Mouse (Mus musculus): ENCODE data around the gene Ltbp3. TPM values are rescaled to one million over a fixed set of nuclear protein-coding genes. Genes with fewer than 3 reads are reported as not detected.

The Ltbp3 gene
- polyA plus RNA-seq, 1 experiment from 2014 or later: 9.7 TPM

GRCm38 (mm10) chr19:5739446-5739845 is 1.3 kb upstream of the Ltbp3 start:
- Histone ChIP-seq H3K9me3 (ENCODE audit: control insufficient read depth, low read length) (no peaks in the 10 kb centered on the region), H3K4me2 (ENCODE audit: low read depth, severe bottlenecking) (no peak overlapping the region), H3K9ac (ENCODE audit: low read length) (no peak overlapping the region), H3K4me1 (ENCODE audit: control insufficient read depth, insufficient read depth, low read length) (peaks cover 20% of the 10 kb centered on the region), H3K27ac (replicated peaks; ENCODE audit: low read depth, low read length) (no peak overlapping the region), H3K4me3 (ENCODE audit: low read depth, low read length) (no peak overlapping the region), H3K27me3 (ENCODE audit: control insufficient read depth, insufficient read depth, low read length) (peaks cover 7% of the 10 kb centered on the region; the same call in 1 of the 2 replicates), H3K36me3 (ENCODE audit: control insufficient read depth, insufficient read depth, low read length) (no peaks in the 10 kb centered on the region)
- DNase-seq (ENCODE audit: low spot score) (no peak), ATAC-seq (ENCODE audit: insufficient number of reproducible peaks, low FRiP score, low TSS enrichment, low read depth) (no peak)
- 63% methylated on average over 2 of the region's 2 CpGs for WGBS

- Histone ChIP-seq H3K27ac (replicated peaks; ENCODE audit: low read depth, low read length) (0 out of 2 replicates have a peak overlapping the region, but pooled peaks have one; percentile 52), H3K4me1 (ENCODE audit: control insufficient read depth, insufficient read depth, low read length) (peaks cover 32% of the 10 kb centered on the region), H3K9ac (ENCODE audit: low read length) (peak overlapping the region; percentile 92), H3K4me2 (ENCODE audit: low read depth, severe bottlenecking) (peak overlapping the region; percentile 99), H3K36me3 (ENCODE audit: control insufficient read depth, insufficient read depth, low read length) (peaks cover 2% of the 10 kb centered on the region; the same call in 1 of the 2 replicates), H3K4me3 (ENCODE audit: low read depth, low read length) (peak overlapping the region; percentile 52), H3K9me3 (ENCODE audit: control insufficient read depth, low read length) (no peaks in the 10 kb centered on the region), H3K27me3 (ENCODE audit: control insufficient read depth, insufficient read depth, low read length) (peaks cover 23% of the 10 kb centered on the region)
- WGBS: under 1% methylated on average over 36 of the region's 55 CpGs
- DNase-seq (ENCODE audit: low spot score) (peak; percentile 75), ATAC-seq (ENCODE audit: insufficient number of reproducible peaks, low FRiP score, low TSS enrichment, low read depth) (peak; percentile 41; the same call in 1 of the 2 replicates)
Observed at GRCm38 (mm10) chr19:5741641-5742240, 1.0 kb downstream of the Ltbp3 start.

DNA sequence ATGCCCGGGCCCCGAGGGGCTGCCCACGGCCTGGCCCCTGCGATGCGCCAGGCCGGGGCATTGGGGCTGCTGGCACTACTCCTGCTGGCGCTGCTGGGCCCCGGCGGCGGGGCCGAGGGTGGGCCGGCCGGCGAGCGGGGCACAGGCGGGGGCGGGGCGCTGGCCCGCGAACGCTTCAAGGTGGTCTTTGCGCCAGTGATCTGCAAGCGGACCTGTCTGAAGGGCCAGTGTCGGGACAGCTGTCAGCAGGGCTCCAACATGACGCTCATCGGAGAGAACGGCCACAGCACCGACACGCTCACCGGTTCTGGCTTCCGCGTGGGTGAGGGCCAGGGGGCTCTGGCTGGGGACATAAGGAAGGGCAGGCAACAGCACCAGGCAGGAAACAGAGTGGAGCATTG is 1.5 kb downstream of the Ltbp3 start:
- WGBS: under 1% methylated on average over 32 of the region's 32 CpGs
- peaks cover 32% of the 10 kb centered on the region for H3K4me1 ChIP-seq (ENCODE audit: control insufficient read depth, insufficient read depth, low read length)

DNA sequence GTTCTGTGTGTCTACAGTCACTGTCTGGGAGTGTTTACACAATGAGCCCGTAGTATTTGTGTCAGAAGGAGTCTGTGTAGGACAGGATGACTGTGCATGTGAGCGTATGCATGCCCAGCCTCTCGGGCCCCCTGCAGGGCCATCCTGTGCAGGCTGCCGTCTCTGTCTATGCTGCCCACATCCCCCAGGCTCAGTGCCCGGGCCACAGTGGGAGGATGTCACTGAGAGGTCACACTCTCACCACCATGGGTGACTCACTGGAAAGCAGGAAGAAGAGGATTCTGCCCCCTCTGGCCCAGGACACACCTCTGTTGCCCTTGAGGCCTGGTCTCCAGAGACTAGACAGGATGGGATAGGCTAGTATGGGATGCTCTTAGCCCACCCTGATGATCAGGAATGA is 2.9 kb downstream of the Ltbp3 start:
- peaks cover 2% of the 10 kb centered on the region; the same call in 1 of the 2 replicates for H3K36me3 ChIP-seq (ENCODE audit: control insufficient read depth, insufficient read depth, low read length)
- H3K27ac ChIP-seq (replicated peaks; ENCODE audit: low read depth, low read length): no peak overlapping the region
- DNase-seq (ENCODE audit: low spot score) (no peak), ATAC-seq (ENCODE audit: insufficient number of reproducible peaks, low FRiP score, low TSS enrichment, low read depth) (no peak)
- H3K9me3 ChIP-seq (ENCODE audit: control insufficient read depth, low read length): no peaks in the 10 kb centered on the region
- H3K27me3 ChIP-seq (ENCODE audit: control insufficient read depth, insufficient read depth, low read length): peaks cover 23% of the 10 kb centered on the region
- 66% methylated on average over 5 of the region's 5 CpGs for WGBS
- H3K4me1 ChIP-seq (ENCODE audit: control insufficient read depth, insufficient read depth, low read length): peaks cover 32% of the 10 kb centered on the region
- no peak overlapping the region for H3K9ac ChIP-seq (ENCODE audit: low read length)
- no peak overlapping the region for H3K4me2 ChIP-seq (ENCODE audit: low read depth, severe bottlenecking)
- no peak overlapping the region for H3K4me3 ChIP-seq (ENCODE audit: low read depth, low read length)

More for the DNA sequence above, 1.5 kb downstream of the Ltbp3 start:
- Histone ChIP-seq H3K27me3 (ENCODE audit: control insufficient read depth, insufficient read depth, low read length) (peaks cover 23% of the 10 kb centered on the region), H3K9me3 (ENCODE audit: control insufficient read depth, low read length) (no peaks in the 10 kb centered on the region), H3K4me2 (ENCODE audit: low read depth, severe bottlenecking) (peak overlapping the region; percentile 99), H3K4me3 (ENCODE audit: low read depth, low read length) (peak overlapping the region; percentile 52), H3K36me3 (ENCODE audit: control insufficient read depth, insufficient read depth, low read length) (peaks cover 2% of the 10 kb centered on the region; the same call in 1 of the 2 replicates), H3K27ac (replicated peaks; ENCODE audit: low read depth, low read length) (peak overlapping the region; percentile 52; the same call in 1 of the 2 replicates), H3K9ac (ENCODE audit: low read length) (peak overlapping the region; percentile 92)
- ATAC-seq (ENCODE audit: insufficient number of reproducible peaks, low FRiP score, low TSS enrichment, low read depth): peak; percentile 36; the same call in 1 of the 2 replicates
- peak; percentile 63 for DNase-seq (ENCODE audit: low spot score)

GRCm38 (mm10) chr19:5745756-5746710 is 5.3 kb downstream of the Ltbp3 start:
- DNase-seq (ENCODE audit: low spot score): peak; percentile 42

GRCm38 (mm10) chr19:5746907-5747363 is 6.2 kb downstream of the Ltbp3 start:
- Histone ChIP-seq H3K27me3 (ENCODE audit: control insufficient read depth, insufficient read depth, low read length) (peaks cover 35% of the 10 kb centered on the region), H3K4me1 (ENCODE audit: control insufficient read depth, insufficient read depth, low read length) (peaks cover 29% of the 10 kb centered on the region), H3K4me2 (ENCODE audit: low read depth, severe bottlenecking) (no peak overlapping the region), H3K9me3 (ENCODE audit: control insufficient read depth, low read length) (no peaks in the 10 kb centered on the region), H3K27ac (replicated peaks; ENCODE audit: low read depth, low read length) (no peak overlapping the region), H3K36me3 (ENCODE audit: control insufficient read depth, insufficient read depth, low read length) (peaks cover 2% of the 10 kb centered on the region; the same call in 1 of the 2 replicates), H3K4me3 (ENCODE audit: low read depth, low read length) (no peak overlapping the region), H3K9ac (ENCODE audit: low read length) (no peak overlapping the region)
- no peak for ATAC-seq (ENCODE audit: insufficient number of reproducible peaks, low FRiP score, low TSS enrichment, low read depth)
- DNase-seq (ENCODE audit: low spot score): no peak
- 40% methylated on average over 12 of the region's 12 CpGs for WGBS

More at GRCm38 (mm10) chr19:5745756-5746710, 5.3 kb downstream of the Ltbp3 start:
- Histone ChIP-seq H3K27me3 (ENCODE audit: control insufficient read depth, insufficient read depth, low read length) (peaks cover 29% of the 10 kb centered on the region), H3K4me2 (ENCODE audit: low read depth, severe bottlenecking) (peak overlapping the region; percentile 61), H3K4me1 (ENCODE audit: control insufficient read depth, insufficient read depth, low read length) (peaks cover 28% of the 10 kb centered on the region), H3K4me3 (ENCODE audit: low read depth, low read length) (peak overlapping the region; percentile 26), H3K27ac (replicated peaks; ENCODE audit: low read depth, low read length) (no peak overlapping the region), H3K36me3 (ENCODE audit: control insufficient read depth, insufficient read depth, low read length) (peaks cover 2% of the 10 kb centered on the region; the same call in 1 of the 2 replicates), H3K9ac (ENCODE audit: low read length) (peak overlapping the region; percentile 53; the same call in 1 of the 2 replicates), H3K9me3 (ENCODE audit: control insufficient read depth, low read length) (no peaks in the 10 kb centered on the region)
- 5% methylated on average over 36 of the region's 36 CpGs for WGBS
- ATAC-seq (ENCODE audit: insufficient number of reproducible peaks, low FRiP score, low TSS enrichment, low read depth): no peak

DNA sequence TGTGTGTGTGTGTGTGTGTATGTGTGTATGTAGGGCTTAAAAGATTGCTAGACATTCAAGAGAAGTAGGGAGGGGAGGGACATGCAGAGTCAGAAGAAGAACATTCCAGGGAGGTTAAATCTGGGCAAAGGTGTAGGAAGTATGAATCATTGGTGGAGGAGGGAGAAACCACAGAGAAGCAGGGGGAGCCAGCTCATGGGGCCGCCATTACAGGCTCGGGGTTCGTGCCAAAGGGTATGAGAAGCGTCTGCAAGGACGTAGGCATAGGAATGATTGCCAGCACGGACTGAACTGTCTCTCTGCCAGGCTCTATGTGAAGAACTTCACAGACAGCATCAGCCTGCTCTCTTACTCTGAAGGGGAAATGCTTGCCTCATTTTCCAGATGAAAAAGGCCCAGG is 8.8 kb downstream of the Ltbp3 start:
- Histone ChIP-seq H3K9me3 (ENCODE audit: control insufficient read depth, low read length) (no peaks in the 10 kb centered on the region), H3K27ac (replicated peaks; ENCODE audit: low read depth, low read length) (no peak overlapping the region), H3K9ac (ENCODE audit: low read length) (no peak overlapping the region), H3K4me1 (ENCODE audit: control insufficient read depth, insufficient read depth, low read length) (peaks cover 23% of the 10 kb centered on the region), H3K4me2 (ENCODE audit: low read depth, severe bottlenecking) (no peak overlapping the region), H3K27me3 (ENCODE audit: control insufficient read depth, insufficient read depth, low read length) (peaks cover 34% of the 10 kb centered on the region), H3K36me3 (ENCODE audit: control insufficient read depth, insufficient read depth, low read length) (peaks cover 2% of the 10 kb centered on the region; the same call in 1 of the 2 replicates), H3K4me3 (ENCODE audit: low read depth, low read length) (no peak overlapping the region)
- whole genome bisulfite sequencing: 86% methylated on average over 6 of the region's 6 CpGs
- ATAC-seq (ENCODE audit: insufficient number of reproducible peaks, low FRiP score, low TSS enrichment, low read depth): no peak
- DNase-seq (ENCODE audit: low spot score): no peak

DNA sequence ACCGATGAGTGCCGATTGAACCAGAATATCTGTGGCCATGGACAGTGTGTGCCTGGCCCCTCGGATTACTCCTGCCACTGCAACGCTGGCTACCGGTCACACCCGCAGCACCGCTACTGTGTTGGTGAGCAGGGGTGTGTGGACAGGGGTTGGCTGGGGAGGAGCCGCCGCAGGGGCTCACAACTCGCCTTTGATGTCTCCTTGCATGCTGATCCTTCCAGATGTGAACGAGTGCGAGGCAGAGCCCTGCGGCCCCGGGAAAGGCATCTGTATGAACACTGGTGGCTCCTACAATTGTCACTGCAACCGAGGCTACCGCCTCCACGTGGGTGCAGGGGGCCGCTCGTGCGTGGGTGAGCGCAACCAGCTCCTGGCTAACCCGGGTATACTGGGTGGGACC is 10.2 kb downstream of the Ltbp3 start:
- Histone ChIP-seq H3K27me3 (ENCODE audit: control insufficient read depth, insufficient read depth, low read length) (peaks cover 26% of the 10 kb centered on the region), H3K9ac (ENCODE audit: low read length) (no peak overlapping the region), H3K4me3 (ENCODE audit: low read depth, low read length) (no peak overlapping the region; the same call in 1 of the 2 replicates), H3K4me2 (ENCODE audit: low read depth, severe bottlenecking) (peak overlapping the region; percentile 26; the same call in 1 of the 2 replicates), H3K4me1 (ENCODE audit: control insufficient read depth, insufficient read depth, low read length) (peaks cover 15% of the 10 kb centered on the region), H3K36me3 (ENCODE audit: control insufficient read depth, insufficient read depth, low read length) (no peaks in the 10 kb centered on the region), H3K27ac (replicated peaks; ENCODE audit: low read depth, low read length) (no peak overlapping the region), H3K9me3 (ENCODE audit: control insufficient read depth, low read length) (no peaks in the 10 kb centered on the region)
- ATAC-seq (ENCODE audit: insufficient number of reproducible peaks, low FRiP score, low TSS enrichment, low read depth) (no peak), DNase-seq (ENCODE audit: low spot score) (peak; percentile 56)
- 5% methylated on average over 22 of the region's 22 CpGs for WGBS
